Mouse (Mus musculus): ENCODE measurements at regions not wholly inside any gene's neighbourhood (a gene's known extent, or its start where the extent isn't known, plus 50 kb on each side); places are given as distances from the start of the nearest gene placed in this dataset.

DNA sequence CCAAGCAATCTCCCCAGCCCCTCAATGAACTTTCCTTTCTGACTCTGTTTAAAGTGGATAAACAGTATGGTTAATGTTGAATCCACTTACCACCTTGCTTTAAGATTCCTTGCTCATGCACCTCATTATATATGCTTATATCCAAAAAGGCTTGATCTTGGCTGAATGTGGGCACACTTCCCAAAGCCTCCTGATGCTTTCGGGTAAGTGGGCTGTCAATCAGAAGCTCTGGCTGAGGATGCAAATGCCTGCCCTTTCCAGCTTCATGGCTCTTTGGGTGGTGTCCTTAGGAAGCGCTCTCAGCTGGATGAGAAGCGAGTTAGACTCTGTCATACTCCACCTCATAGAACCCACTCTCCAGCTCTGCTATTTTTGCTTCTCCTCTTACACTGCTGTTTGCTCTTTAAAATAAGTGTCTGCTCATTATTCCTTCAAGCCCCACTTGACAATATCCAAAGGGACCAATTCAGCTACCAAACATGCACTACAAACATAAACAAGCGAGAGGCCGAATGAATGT is 241.2 kb downstream of the Hivep2 start:
- dilution Hi-C loops (cut with MboI; ENCODE audit: extremely low pct_ligation_motif_present, extremely low pct_unique_long_range_greater_than_20kb, low sequenced_read_pairs) = no loop called here
- TF ChIP-seq BHLHE40 (IDR thresholded peaks at IDR 0.05; ENCODE audit: low read depth, low read length) = no peak
- TF ChIP-seq UBTF (IDR thresholded peaks at IDR 0.05; ENCODE audit: low read depth, low read length) = no peak
- TF ChIP-seq KAT2A (IDR thresholded peaks at IDR 0.05; ENCODE audit: insufficient replicate concordance, low read length) = no peak

More for the DNA sequence above, 241.2 kb downstream of the Hivep2 start:
- Histone ChIP-seq H3K36me3 (replicated peaks in 1 of 2; ENCODE audit: control insufficient read depth in 1 of 2, insufficient read depth in 1 of 2, low read length in 1 of 2) (no peaks in the 10 kb centered on the region), H3K27ac (ENCODE audit: insufficient read depth, low read depth) (no peak overlapping the region), H3K4me2 (ENCODE audit: insufficient read depth, low read depth, poor library complexity, severe bottlenecking) (peak overlapping the region; percentile 16), H3K9ac (ENCODE audit: insufficient read depth, low read depth) (no peak overlapping the region), H3K4me1 (ENCODE audit: control insufficient read depth in 1 of 2, insufficient read depth in 2 of 2) (peaks cover 10 to 40% of the 10 kb centered on the region in 2 experiments; a peak in 3 of 4 replicates), H3K9me3 (replicated peaks; ENCODE audit: low read length) (no peaks in the 10 kb centered on the region), H3K27me3 (replicated peaks) (no peaks in the 10 kb centered on the region), H3K79me2 (replicated peaks; ENCODE audit: control insufficient read depth, extremely low read depth, insufficient read depth, poor library complexity, severe bottlenecking) (no peaks in the 10 kb centered on the region), H3K4me3 (replicated peaks in 1 of 3; ENCODE audit: low read depth in 2 of 3, low read length in 2 of 3, poor library complexity in 1 of 3) (no peak overlapping the region)
- in situ Hi-C loops (cut with MboI; ENCODE audit: low pct_ligation_motif_present, low pct_unique_long_range_greater_than_20kb, low sequenced_read_pairs) = no loop called here
- DNase-seq (ENCODE audit: extremely low read depth) = no peak
